Mouse (Mus musculus) bone marrow macrophage, adult 2 months (primary cell): Measurements from ENCODE around the gene Sec14l5.

Experiments used
- CTCF ChIP-seq: IDR thresholded peaks from 2 replicates; pipeline ENCODE4 v1.5.1; 2012; ENCODE audit warnings: low read depth, mild to moderate bottlenecking, low read length, moderate library complexity
- POLR2A ChIP-seq: IDR thresholded peaks from 2 replicates; pipeline ENCODE4 v1.6.1; 2012; ENCODE audit warnings: mild to moderate bottlenecking, low read depth, low read length, borderline replicate concordance

GRCm38 (mm10) chr16:5135551-5136261 is 11.2 kb upstream of the Sec14l5 start:
- TF ChIP-seq CTCF: no peak
- no peak for TF ChIP-seq POLR2A
